8 mouse cellular contexts compared by ENCODE assay signal in genomic region chr7:81934267-81934745, GRCm38 (mm10). TPM values are rescaled to one million over a fixed set of nuclear protein-coding genes. Genes with fewer than 3 reads are reported as not detected.
DNase-seq lines count a peak whose midpoint lies in the region; ATAC-seq and TF ChIP-seq lines count a peak whose summit lies in the region.

Gene Hdgfl3, minus strand, starts transcription at chr7:81934473.

- peak; percentile 29; the same call in 1 of the 2 replicates for TF ChIP-seq CTCF in kidney, postnatal 0 days (IDR thresholded peaks at IDR 0.05; ENCODE audit: low read depth)

- peak within 1 kb of the TSS; percentile 80 for H3K9ac ChIP-seq in heart, embryonic 14.5 days (ENCODE audit: low read length)
- peak within 1 kb of the TSS; percentile 93 for H3K9ac ChIP-seq in kidney, postnatal 0 days (ENCODE audit: low read depth, low read length)
- H3K9ac ChIP-seq in neural tube, embryonic 12.5 days = peak within 1 kb of the TSS; percentile 98

- ATAC-seq in heart, embryonic 14.5 days (ENCODE audit: insufficient number of reproducible peaks, insufficient read depth, low FRiP score, low read depth) = peak; percentile 75
- ATAC-seq in kidney, postnatal 0 days (replicated peaks; ENCODE audit: low FRiP score, low read depth) = peak; percentile 83
- ATAC-seq in neural tube, embryonic 12.5 days (ENCODE audit: low FRiP score, low read depth) = peak; percentile 92

- under 1% methylated on average over 63 of the region's 63 CpGs for WGBS in forebrain, embryonic 10.5 days
- under 1% methylated on average over 49 of the region's 63 CpGs for WGBS in heart, embryonic 14.5 days
- under 1% methylated on average over 32 of the region's 63 CpGs for WGBS in kidney, postnatal 0 days
- under 1% methylated on average over 62 of the region's 63 CpGs for WGBS in neural tube, embryonic 12.5 days

- peaks cover 38% of the 10 kb centered on the region for H3K4me1 ChIP-seq in forebrain, embryonic 10.5 days
- H3K4me1 ChIP-seq in heart, embryonic 14.5 days (ENCODE audit: control insufficient read depth in 2 of 2, insufficient read depth in 2 of 2, low read length in 2 of 2) = peaks cover 2 to 11% of the 10 kb centered on the region in 2 experiments; a peak in 3 of 4 replicates
- no peaks in the 10 kb centered on the region for H3K4me1 ChIP-seq in kidney, postnatal 0 days (replicated peaks; ENCODE audit: insufficient read depth, low read length)
- peaks cover 15% of the 10 kb centered on the region for H3K4me1 ChIP-seq in neural tube, embryonic 12.5 days

- no peaks in the 10 kb centered on the region for H3K9me3 ChIP-seq in forebrain, embryonic 10.5 days
- H3K9me3 ChIP-seq in heart, embryonic 14.5 days (ENCODE audit: control insufficient read depth, low read length) = no peaks in the 10 kb centered on the region
- no peaks in the 10 kb centered on the region for H3K9me3 ChIP-seq in kidney, postnatal 0 days (replicated peaks; ENCODE audit: low read length)
- no peaks in the 10 kb centered on the region for H3K9me3 ChIP-seq in neural tube, embryonic 12.5 days

- peak within 1 kb of the TSS; percentile 88 for H3K4me2 ChIP-seq in heart, embryonic 14.5 days (ENCODE audit: low read length)
- H3K4me2 ChIP-seq in kidney, postnatal 0 days (ENCODE audit: low read length) = peak within 1 kb of the TSS; percentile 87
- H3K4me2 ChIP-seq in neural tube, embryonic 12.5 days (replicated peaks) = peak within 1 kb of the TSS; percentile 74

- peaks cover 34% of the 10 kb centered on the region for H3K27me3 ChIP-seq in forebrain, embryonic 10.5 days (ENCODE audit: poor library complexity, severe bottlenecking)
- peaks cover 6% of the 10 kb centered on the region; the same call in 1 of the 2 replicates for H3K27me3 ChIP-seq in heart, embryonic 14.5 days (ENCODE audit: control insufficient read depth, insufficient read depth, low read length)
- H3K27me3 ChIP-seq in kidney, postnatal 0 days (ENCODE audit: insufficient read depth, low read length) = peaks cover 3% of the 10 kb centered on the region; the same call in 1 of the 2 replicates
- no peaks in the 10 kb centered on the region for H3K27me3 ChIP-seq in neural tube, embryonic 12.5 days (replicated peaks)

- peak within 1 kb of the TSS; percentile 98 for H3K27ac ChIP-seq in forebrain, embryonic 10.5 days
- peak within 1 kb of the TSS; percentile 67 to 75 for H3K27ac ChIP-seq in heart, embryonic 14.5 days (replicated peaks in 1 of 2; ENCODE audit: control insufficient read depth in 1 of 2, insufficient read depth in 1 of 2, low read depth in 2 of 2, low read length in 2 of 2)
- peak within 1 kb of the TSS; percentile 84 for H3K27ac ChIP-seq in kidney, postnatal 0 days
- H3K27ac ChIP-seq in neural tube, embryonic 12.5 days = peak within 1 kb of the TSS; percentile 96

- H3K4me3 ChIP-seq in forebrain, embryonic 10.5 days = peak within 1 kb of the TSS; percentile 93
- H3K4me3 ChIP-seq in heart, embryonic 14.5 days (ENCODE audit: control insufficient read depth in 1 of 2, insufficient read depth in 1 of 2, low read depth in 1 of 2, low read length in 2 of 2) = peak within 1 kb of the TSS; percentile 87 to 96
- peak within 1 kb of the TSS; percentile 83 for H3K4me3 ChIP-seq in kidney, postnatal 0 days (replicated peaks; ENCODE audit: low read depth, low read length)
- H3K4me3 ChIP-seq in neural tube, embryonic 12.5 days = peak within 1 kb of the TSS; percentile 92

- DNase-seq in CD4-positive helper T cell, adult 2 months (ENCODE audit: low read depth, low spot score) = peak; percentile 61
- peak; percentile 95 for DNase-seq in brain, adult 2 months (ENCODE audit: low read depth, low spot score)
- DNase-seq in forebrain, embryonic 10.5 days (ENCODE audit: extremely low spot score, low spot score) = peak; percentile 82
- peak; percentile 94 for DNase-seq in kidney, postnatal 0 days (ENCODE audit: low spot score)
- peak; percentile 54 for DNase-seq in liver
- peak; percentile 92 for DNase-seq in testis, postnatal 14 days (ENCODE audit: low spot score)

- H3K36me3 ChIP-seq in forebrain, embryonic 10.5 days (replicated peaks) = no peaks in the 10 kb centered on the region
- H3K36me3 ChIP-seq in heart, embryonic 14.5 days (ENCODE audit: control insufficient read depth, insufficient read depth, low read length) = no peaks in the 10 kb centered on the region
- H3K36me3 ChIP-seq in kidney, postnatal 0 days (ENCODE audit: insufficient read depth, low read length) = no peaks in the 10 kb centered on the region
- H3K36me3 ChIP-seq in neural tube, embryonic 12.5 days = no peaks in the 10 kb centered on the region

RNA-seq across cellular contexts. Expression of gene Hdgfl3, which starts in this region (rescaled TPM):
- polyA plus RNA-seq in forebrain, embryonic 10.5 days (2016; fragmentation: Nextera tagmentation; extraction: Ambion mirVana) = 23.5 and 24.7 TPM in 2 replicates
- polyA plus RNA-seq in heart, embryonic 14.5 days (2014; fragmentation: Nextera tagmentation; extraction: Ambion mirVana) = 15.6 and 16.0 TPM in 2 replicates
- 12.7 and 12.9 TPM in 2 replicates for polyA plus RNA-seq in kidney, postnatal 0 days (2015; fragmentation: Nextera tagmentation; extraction: Ambion mirVana)
- 57.1 and 57.4 TPM in 2 replicates for polyA plus RNA-seq in neural tube, embryonic 12.5 days (2016; fragmentation: Nextera tagmentation; extraction: Ambion mirVana)

Comparison
In these comparisons a context has a peak if more than half of its experiments do, and no peak if none do; other contexts are left out.
1. Peak in every context shown above with its lines: DNase-seq, ATAC-seq, H3K4me3 ChIP-seq and H3K27ac ChIP-seq.